Mouse (Mus musculus): ENCODE data around the gene Stx16.

Gene Stx16

GRCm38 (mm10) chr2:174123731-174124130 lies 47.6 kb downstream of the Stx16 start:
- no peak for DNase-seq (ENCODE audit: low read depth in 2 of 2, low spot score in 2 of 2)

GRCm38 (mm10) chr2:174126522-174127375 lies 50.6 kb downstream of the Stx16 start:
- no peak for DNase-seq (ENCODE audit: low read depth in 2 of 2, low spot score in 2 of 2)

DNA sequence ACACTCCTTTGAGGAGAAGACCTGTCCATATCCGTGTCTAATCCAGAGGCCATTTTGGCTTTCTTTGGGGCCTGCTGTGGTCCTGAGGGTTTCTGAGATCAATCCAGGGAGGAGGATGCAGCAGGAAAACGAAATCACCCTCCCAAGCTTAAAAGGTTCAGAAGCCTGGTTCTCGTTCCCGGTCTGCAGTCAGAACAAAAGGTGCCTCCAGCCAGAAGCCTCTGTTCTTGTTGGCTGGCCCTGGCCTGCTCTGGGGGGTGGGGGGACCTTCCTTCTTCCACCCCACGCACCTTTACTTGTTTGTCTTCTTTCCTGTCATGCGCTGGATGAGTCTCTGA lies 51.2 kb downstream of the Stx16 start:
- DNase-seq (ENCODE audit: low read depth in 2 of 2, low spot score in 2 of 2) = no peak

- DNase-seq (ENCODE audit: low read depth in 2 of 2, low spot score in 2 of 2) = no peak
Measured at GRCm38 (mm10) chr2:174128926-174129325, 52.8 kb downstream of the Stx16 start.

DNA sequence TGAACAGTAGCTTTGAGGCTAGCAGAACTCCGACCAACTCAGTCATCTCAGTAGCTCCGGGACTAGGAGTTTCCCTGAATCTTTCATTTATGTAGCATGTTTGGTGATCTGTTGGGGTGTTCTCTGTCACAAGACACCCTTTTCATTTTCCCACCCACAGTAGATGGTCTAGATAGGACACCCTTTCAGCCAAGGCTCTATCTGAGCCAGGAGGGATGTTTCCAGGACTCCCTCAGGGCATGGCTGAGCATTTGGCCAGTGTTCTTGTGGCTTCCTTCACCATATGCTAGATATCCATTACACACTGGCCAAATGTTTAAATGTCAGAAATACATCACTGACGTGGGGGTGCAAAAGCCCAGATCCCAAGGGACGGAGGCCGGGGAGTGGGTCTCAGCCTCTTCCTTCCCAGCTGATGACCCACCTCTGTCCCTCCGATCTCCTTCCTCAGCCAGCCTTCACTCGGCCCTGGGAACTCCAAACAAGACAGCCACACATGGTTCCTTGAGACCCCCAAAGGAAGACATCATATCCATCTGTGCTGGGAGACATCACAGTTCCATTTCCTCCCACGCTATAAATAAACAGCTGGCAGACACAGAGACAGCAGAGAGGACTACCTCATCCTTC lies 54.5 kb downstream of the Stx16 start:
- no peak for DNase-seq (ENCODE audit: low read depth in 2 of 2, low spot score in 2 of 2)

DNA sequence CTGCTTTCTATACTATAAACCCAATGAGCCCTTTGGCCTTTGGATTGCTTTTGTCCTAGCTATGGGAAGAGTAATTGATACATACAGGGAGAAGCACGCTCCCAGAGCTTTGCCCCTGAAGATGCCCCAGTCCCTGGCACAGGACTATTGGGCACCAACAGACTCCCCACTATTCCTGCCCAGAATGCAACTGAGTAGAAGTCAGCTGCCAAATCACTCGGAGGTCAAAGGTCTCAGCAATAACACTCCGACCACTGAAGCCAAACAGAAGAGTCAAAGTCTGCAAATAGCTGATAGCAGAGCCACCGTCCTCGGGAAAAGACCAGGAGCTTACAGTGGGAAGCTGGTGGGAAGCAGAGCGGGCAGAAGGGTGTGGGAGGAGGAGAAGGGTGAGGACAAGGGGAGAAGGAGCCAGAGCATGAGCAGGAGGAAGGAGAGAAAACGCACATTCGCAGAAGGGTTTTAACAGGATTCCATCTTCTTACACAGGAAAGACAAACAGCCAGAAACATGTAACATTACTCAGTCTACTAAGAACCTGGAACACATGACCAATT lies 56.4 kb downstream of the Stx16 start:
- no peak for DNase-seq (ENCODE audit: low read depth in 2 of 2, low spot score in 2 of 2)

Data from CD8-positive naive resting alpha-beta T cell, adult 2 months (primary cell).